Mouse (Mus musculus): ENCODE measurements at regions not wholly inside any gene's neighbourhood (a gene's known extent, or its start where the extent isn't known, plus 50 kb on each side); places are given as distances from the start of the nearest gene placed in this dataset.

DNA sequence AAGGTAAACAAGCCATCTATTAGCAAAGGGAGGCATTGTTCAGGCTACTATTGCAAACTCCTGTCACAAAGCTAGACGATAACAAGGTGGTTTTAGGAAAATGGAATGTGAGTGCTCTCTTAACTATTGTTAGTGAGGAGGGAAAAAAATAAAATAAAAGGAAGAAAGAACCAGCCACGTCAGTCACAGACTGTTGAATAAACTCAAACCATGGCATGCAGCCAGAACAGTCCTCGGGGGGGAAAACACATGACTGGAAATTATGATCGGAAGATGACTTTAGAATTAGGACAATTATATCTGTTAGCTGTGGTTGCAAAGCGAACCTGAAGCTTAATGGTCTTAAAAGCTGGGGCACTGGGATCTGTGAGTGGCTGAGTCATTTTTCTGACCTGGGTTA is 524.1 kb downstream of the Tbc1d22a start:
- no peak for DNase-seq

DNA sequence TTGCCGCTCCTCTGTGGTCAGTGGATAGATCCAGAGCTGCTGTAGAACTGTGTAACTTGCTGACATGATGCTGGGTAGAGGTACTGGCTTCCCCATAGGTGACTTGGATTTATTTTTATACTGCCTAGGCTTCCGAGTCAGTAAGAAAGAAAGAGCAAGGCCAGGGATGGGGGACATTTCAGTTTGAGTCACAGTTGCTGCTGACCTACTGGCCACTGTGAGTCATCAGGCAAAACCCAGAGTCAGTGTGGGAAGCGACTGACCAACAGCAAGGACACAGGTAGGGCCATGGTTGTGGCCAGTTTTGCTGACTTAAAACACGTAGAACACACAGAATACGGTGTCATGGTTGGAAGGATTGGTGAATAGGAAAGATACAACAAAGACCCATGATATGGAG is 524.5 kb downstream of the Tbc1d22a start:
- DNase-seq: no peak

DNA sequence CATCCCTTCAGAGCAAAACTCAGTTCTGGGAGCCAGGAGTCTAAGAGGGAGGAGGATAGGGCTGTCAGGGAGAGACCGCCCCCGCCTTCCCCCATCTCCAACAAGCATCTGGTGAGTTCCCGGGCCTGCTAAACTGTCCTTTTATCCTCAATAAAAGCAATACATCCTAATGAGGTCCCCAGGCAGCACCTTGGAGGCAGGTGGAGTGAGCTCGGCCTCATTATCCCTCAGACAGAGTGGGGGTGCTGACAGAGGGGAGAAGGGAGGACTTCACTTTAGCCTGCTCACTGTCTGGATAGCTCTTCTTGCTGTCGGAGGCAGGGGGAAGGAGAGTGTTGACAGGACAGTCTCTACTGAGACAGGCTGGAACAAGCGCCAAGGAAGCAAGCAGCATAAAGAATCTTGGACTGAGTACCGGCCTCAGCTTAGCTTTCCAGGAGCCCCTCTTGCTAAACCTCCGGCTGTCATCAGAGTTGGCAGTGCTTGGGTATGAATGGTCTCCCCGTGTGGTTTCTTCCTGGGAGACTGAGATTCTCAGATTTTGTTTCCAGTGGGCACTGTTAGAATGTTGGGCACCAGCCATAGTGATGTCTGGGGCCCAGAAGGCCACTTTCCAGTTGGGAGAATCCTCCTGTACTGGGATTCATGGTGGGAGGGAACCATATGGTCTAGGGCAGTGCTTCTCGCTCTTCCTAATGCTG is 537.3 kb downstream of the Tbc1d22a start:
- peak; percentile 67 for DNase-seq

DNA sequence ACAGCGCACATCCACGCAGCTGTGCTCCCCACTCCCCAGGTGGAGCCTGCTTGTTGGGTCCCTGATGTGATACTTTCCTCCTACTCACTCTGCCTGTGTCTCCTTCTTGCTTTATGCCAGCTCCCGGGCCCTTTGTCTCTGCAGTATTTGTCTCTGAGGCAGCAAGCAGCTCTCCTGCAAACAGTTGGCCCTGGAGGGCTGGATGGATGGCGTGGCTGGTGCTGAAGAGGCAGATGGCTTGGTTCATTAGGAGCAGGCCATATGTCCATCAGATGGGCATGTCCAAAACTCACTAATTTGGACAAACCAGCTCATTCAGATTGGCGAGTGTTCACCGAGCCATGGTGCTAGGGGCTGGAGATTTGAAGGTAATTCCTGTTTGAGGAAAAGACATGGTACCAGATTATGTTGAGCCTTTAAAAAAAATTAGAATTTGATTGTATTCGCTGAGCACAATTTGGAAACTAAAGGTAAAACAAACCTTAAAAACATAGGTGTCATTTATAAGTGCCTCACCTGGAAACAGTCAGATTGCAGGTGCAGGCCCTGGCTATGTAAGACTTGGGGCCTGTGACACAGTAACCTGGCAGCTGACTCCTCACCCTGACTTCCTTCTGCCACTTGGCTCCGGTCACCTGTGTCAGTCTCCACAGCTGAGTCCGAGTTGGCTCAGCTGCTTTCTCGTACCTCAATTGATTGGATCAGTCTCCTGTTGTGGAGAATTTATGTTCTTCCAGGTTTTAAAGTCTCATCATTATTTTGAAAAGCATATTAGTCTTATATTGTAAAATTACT is 549.5 kb downstream of the Tbc1d22a start:
- peak; percentile 96 for DNase-seq

DNA sequence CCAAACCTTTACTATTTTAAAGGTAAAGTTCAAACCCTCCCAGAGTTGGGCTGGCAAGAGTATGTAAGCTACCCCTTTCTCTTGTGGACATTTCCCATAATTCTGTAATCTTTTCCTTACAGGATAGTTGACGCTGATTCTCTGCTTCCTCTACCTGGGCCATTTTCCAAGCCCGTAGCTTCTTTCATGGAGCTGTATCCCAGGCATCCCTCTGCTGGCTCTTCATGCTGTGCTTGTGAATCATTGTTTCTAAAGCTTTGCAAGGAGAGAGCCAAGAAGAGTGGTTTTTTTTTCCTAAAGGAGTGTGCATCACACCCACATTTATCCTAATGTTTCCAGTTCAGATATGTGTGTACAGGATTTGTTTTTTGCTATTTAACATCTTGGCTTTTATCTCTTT is 553.4 kb downstream of the Tbc1d22a start:
- DNase-seq: no peak

DNA sequence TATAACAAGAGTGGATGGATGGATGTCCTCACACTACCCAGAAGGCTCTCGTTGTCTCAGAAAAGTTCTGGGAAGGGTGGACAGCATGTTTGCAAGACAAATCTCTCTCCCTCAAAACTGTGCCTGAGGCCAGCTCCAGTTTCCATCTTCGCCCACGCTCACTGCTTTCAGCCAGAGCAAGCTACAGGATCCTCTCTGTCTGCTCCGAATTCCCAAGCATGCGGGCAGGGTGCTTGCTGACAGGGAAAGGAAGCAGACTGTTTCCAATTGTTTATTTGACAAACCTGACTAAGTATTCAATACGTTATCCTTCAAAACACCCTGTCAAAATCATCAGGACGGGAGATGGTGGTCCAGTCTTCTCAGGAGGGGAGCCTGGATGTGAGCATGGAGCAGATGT is 558.8 kb downstream of the Tbc1d22a start:
- DNase-seq: no peak

DNA sequence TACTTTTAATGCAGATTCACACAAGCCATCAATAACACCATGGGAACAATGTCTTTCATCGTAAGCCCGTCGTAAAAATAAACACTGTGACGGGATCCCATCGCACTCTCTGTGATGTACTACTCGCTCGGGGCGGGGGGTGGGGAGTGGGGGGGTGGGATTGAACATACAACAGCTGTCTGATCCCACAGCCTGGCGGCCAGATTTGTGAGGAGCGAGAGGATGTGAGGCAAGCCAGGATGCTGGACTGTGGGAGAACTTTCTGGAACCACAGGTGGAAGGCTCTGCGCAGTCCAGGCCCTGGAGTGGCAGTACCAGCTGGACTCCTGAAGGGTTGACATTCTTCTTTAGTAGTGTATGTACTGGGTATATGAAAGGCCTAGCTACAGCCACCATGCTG is 563.7 kb downstream of the Tbc1d22a start:
- no peak for DNase-seq

DNA sequence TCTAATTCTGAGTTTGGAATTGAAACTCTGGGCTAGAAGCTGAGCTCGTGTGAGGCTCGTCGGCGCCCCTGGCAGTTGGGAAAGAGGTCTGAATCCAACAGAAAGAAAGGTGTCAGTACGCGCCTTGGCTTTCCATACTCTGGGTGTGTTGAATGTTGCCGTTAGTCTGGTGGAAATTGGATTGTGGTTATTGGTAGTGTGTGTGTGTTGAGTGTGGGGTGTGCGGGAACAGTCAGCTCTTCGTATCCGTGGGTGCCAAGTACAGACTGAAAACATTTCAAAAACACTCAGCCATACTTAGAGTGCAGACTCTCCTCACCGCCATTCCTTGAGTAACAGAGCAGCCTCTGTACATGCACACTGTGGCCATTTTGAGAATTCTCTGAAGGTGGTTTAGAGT is 566.9 kb downstream of the Tbc1d22a start:
- DNase-seq: no peak

DNA sequence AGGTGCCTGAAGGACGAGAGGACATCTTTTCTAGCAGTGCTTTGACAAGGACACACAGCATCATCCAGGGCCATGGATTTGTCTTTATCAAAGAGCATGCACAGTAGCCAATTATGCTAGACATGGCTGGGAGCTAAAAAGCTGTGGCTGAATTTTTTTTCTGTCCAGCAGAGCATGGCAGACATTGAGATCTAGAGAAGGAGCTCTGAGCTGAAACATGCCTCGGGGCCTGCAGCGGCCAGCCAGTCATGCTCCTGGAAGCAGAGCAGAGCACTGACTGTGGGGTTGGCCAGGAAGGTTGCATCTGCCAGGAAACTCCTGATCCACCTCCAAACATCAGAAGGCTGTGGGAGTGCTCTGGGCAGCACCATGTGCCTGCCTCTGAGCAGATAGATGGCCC is 580.5 kb downstream of the Tbc1d22a start:
- no peak for DNase-seq

DNA sequence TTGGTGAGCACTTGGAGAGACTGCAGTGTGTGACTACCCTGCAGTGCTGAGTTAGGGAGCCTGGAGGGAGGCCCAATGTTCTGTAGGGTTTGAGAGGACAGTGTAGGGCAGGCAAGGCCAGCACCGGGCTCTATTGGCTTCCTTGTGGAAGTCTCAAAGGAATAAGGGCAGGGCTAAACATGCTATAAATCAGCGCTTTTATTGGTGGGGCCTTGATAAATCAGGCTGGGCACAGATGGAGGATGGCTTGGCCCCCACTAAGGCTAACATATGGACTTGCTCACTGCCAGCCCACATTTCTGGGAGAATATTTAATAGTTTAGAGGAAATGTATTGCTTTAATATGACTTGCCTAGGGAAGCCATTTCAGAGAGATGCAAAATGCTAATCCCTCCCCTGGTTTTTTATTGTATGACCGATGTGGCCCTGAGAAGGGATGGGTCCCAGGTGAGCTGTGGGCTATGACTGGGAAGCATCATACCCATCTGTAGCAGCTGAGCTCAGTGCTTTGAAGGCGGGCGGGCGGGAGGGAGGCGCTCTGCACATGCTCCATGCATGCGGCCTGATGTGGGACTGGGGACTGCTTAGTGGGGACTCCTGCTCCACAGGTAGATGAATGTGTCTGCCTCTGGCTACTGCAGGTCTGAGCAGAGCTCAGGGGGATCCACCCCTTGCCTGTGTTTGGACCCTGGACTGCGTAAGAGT is 584.4 kb downstream of the Tbc1d22a start:
- peak; percentile 65 for DNase-seq

DNA sequence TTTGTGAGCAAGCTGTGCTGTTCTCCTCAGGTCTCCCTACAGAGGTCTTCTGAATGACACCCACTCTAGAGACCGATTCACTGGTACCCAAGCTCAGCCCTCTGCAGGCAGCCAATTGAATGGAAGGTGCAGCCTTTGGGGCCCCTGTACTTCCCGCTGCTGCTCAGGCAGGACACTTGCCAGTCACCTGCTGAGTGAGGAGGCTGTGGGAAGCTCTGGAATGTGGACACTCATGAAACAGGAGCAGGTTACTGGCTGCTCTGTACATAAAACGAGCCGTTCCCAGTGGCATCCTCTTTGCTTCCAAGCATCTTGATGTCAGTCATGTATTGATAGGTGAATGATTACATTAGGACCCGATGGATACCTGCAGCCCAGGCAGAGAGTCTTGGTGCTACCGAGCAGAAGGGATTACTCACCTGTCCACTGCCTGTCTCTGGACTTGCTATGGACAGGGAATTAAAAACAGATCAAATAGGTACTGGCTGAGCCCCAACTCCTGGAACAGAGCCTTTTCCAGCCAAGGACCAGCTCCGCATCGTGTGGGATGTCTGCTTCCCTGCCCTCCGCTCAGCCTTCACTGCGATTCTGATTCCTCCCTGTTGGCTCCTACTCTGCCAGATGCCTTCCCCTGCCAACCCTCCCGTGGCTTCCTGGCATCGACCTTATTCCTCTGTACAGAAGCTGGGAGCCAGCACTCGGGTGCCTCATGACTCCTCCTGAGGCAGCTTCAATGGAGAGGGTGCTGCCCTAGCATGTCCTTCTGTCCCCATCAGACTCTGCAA is 593.2 kb downstream of the Tbc1d22a start:
- peak; percentile 70 for DNase-seq

DNA sequence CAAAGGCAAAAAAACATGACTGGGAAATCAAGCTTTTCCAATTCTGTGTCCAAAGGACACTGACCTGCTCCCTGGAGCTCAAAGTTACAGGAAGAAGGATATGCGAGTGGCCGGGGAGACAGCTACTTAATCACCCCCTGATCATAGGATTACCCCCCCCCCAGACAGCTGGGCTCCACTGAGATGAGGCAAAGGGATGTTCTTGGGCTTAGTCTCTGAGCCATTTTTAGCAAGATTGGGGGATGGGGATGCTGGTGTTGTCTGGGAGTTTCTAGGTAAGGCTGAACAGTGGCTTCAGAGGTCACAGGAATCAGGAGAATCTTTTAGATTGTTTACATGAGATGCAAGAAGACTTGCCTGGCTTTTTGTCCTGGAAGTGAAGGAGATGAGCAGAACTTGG is 597.6 kb downstream of the Tbc1d22a start:
- DNase-seq: no peak

DNA sequence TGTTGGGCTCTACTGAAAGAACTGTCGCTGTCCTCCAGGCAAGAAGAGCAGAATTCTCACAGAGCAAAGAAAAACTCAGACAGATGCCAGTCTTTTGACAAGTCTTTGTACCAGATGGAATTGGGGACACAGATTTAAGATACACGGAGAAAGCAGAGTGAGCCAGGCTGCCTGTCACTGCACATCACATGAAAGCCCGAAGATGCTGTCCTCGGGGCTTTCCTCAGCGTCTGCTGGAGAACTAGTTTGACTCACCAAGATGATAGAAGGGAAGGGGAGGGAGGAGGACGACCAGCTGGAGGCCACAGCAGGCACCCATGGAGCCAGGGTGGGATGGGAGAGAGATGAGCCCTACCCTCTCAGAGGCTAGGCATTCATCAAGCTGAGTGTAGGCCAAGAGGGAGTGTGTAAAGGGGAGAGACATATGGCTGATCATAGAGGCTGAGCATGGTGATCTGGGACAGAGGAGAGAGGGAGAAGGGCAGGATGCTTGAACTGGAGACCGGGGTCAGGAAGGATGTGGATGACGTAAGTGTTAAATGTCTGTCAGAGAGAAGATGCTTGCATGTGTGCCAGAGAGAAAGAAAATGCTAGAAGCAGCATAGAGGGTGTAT is 600.7 kb downstream of the Tbc1d22a start:
- DNase-seq: no peak

DNA sequence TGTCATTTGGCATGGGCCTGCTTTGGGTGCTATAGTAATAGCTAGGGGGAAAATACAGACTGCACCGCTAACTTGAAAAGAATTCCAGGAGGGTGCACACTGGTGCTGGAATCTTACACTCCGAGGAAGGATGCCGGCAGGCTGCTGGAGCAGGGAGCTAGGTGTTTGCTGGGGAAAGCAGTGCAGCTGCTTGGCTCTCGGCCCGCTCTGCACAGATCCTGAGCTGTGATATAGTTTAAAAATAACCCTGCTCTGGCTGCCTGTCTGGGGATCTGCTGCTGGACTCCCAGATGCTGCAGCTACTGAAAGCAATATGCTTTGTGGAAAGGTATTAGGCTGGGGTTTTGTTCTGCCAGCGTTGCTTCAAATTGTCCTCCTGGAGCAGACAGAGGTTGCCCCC is 621.7 kb downstream of the Tbc1d22a start:
- DNase-seq: no peak

DNA sequence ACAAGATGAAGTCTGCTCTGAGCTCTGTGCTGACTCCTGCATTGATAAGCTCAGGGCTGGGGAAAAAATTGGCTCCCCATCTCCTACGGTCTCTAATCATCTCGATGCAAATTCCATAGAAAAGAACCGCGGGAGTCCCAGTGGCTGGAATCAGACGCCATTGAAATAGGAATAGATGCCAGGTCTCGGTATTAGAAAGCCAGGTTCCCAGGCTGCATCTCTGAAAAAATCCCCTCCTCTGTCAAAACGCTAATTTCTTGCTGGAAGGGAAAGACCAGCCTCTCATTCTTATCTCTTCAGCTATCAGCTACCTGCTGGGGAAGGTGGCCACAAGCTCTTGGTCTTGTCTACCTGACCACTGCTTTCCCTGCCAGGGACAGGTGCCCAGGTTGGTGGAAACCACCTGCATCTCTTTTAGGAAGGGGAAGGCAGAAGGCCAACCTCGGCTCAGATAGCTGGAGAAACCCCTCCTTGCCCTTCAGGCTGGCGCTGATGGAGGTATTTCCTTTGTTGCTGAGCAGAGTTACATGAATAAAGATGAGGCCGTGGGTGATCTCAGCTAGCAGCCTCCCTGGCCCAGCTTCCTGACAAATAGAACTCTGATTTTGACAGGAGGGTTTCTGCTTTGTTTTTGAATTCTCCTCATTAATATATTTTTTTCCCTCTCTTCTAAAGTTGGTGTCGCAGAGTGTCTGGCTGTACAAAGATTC is 638.1 kb downstream of the Tbc1d22a start:
- no peak for DNase-seq

DNA sequence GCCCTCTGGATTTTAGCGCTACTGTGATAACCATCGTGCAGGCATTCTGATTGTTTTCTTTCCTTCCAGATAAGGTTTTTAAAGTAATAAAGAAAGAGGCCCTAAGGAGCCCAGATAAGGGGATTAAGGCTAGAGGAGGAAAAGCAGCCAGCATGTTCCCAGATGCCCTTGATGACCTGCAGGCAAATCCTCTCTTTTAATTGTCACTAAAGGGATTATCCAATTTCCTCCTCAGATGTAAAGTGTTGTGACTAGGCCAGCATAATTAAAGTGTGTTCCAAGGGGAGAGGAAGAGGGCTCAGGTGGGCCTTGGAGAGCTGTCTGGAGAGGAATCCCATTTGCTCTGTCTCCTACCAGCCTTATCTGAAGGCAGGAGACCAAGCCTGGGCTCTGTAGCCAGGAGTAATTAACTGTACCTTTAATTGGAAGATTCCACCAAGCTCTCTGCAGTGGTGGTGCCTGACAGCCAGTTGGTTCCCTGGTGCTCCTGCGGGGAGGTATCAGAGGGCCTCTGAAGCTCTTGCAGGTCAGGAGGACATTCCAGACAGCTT is 644.2 kb downstream of the Tbc1d22a start:
- DNase-seq: no peak

DNA sequence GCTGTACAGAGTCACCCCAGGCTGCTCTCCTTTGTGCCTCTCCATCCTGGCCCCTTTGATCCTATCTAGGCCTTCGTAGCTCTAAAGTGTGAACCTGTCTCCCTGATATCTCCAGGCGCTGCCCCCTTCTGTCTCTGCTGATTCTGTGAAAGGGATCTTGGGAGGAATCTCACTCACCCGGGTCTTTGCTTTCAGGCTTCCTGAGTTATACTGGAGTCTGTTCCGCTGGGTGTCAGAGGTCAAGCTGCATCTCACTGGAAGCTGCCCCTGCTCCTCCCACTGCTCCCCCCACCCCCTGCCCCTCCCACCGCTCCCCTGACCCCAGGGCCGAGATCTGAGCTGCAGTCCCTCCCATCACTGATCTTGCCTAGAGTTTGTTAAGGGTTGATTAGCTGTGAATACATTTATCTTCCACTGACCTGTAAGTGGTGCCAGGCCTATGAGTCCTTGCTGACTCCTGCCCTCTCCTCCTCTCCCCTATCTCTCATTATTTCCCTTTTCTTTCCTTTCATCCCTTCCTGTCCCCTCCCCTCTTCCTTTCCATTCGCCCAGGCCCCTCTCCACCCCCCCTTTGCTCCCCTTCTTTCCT is 661.6 kb downstream of the Tbc1d22a start:
- DNase-seq: no peak

DNA sequence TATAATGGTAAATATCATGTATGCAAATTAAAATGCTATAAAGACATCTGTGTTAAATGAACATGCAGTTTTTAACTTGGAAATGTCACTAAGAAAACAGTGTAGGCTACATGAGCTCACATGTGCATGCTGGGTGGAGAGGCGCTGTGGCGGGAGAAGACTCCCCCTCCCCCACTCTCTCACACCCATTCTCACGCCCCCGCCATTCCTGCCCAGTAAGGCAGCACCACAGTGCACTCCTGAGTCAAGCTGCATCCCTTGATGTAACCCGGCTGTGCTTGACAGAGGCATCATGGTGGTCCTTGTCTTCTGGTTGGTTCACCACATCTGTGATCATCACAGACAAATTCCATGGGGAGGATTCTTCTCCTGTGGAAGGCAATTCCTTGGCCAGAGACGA is 647.1 kb upstream of the Fam19a5 start:
- DNase-seq: no peak

DNA sequence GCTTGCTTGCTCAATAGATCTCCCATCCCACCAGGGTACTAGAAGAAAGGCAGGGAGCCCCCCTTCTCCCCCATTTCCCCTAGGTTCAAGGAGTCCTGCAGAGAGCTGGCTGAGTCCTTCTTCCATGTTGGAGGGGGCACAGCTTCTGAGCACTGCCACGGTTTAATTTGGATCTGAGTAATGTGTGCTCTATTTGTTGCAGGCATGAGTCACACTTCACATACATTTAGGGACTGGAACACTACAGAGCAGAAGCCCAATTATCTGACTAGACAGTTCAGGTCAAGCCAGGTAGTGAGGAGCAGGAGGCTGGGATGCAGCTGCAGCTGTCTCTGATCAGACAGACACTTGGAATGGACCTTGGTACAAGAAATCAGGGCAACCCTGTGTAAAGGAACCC is 644.1 kb upstream of the Fam19a5 start:
- peak; percentile 12 for DNase-seq

DNA sequence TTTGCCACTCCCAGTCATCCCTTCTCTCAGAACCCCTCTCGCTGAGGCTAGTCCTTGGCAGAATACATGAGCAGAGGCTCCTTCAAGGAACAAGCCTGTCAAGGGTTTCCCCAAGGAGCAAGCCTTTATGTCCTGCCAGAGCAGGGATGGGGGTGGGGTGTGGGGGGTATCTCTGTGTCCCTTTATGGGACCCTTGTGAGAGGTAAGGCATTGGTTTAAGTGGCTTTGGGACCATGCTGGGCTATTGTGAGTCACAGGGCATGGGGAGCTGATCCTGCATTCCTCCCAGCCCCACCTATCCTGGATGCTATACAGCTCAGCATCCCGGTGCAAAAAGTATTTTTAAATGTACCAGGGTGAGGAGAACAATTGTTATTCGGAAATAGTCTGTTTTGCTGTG is 641.1 kb upstream of the Fam19a5 start:
- no peak for DNase-seq

DNA sequence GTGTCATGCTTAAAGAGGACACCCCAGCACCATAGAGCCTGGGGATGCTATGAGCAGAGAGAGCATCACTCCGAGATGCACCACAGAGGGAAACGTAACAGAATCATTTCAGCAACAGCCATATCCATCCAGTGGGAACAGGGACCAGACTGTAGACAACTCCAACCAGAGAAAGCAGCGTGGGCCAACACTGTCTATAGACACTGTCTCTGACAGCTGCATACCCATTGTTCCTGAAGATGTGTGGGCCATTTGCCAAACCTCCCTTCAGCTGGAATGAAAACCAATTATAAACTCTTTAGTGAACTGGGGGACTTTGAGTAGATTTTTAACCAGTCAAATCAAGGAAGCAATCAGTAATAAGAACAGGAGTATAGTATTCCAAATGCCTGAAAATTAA is 630.8 kb upstream of the Fam19a5 start:
- DNase-seq: no peak

Data from cerebellum, adult 9-10 months (tissue).